Mouse (Mus musculus): ENCODE data around the gene Tyro3.

Gene Tyro3

GRCm38 (mm10) chr2:119797279-119797783 lies at the start of gene Tyro3:
Gene Tyro3 (plus strand): TSS chr2:119797733.
- DNase-seq (ENCODE audit: low read depth, low spot score), result no peak

- no peak for DNase-seq (ENCODE audit: low read depth, low spot score)
Observed at GRCm38 (mm10) chr2:119749260-119749659, 48.3 kb upstream of the Tyro3 start.

- DNase-seq (ENCODE audit: low read depth, low spot score), result no peak
Observed at GRCm38 (mm10) chr2:119757601-119758100, 39.9 kb upstream of the Tyro3 start.

- DNase-seq (ENCODE audit: low read depth, low spot score), result no peak
Observed at GRCm38 (mm10) chr2:119758101-119758843, 39.3 kb upstream of the Tyro3 start.

- DNase-seq (ENCODE audit: low read depth, low spot score), result no peak
Observed at GRCm38 (mm10) chr2:119758844-119759835, 38.4 kb upstream of the Tyro3 start.

- DNase-seq (ENCODE audit: low read depth, low spot score), result peak; percentile 51
Observed at GRCm38 (mm10) chr2:119760251-119760650, 37.3 kb upstream of the Tyro3 start, which contains the start of gene Ltk. Gene Ltk (minus strand): TSS chr2:119760431.

GRCm38 (mm10) chr2:119762276-119762675 lies 35.3 kb upstream of the Tyro3 start:
- no peak for DNase-seq (ENCODE audit: low read depth, low spot score)

GRCm38 (mm10) chr2:119763924-119764323 lies 33.6 kb upstream of the Tyro3 start:
- no peak for DNase-seq (ENCODE audit: low read depth, low spot score)

- DNase-seq (ENCODE audit: low read depth, low spot score), result peak; percentile 73
Observed at GRCm38 (mm10) chr2:119767246-119767645, 30.3 kb upstream of the Tyro3 start.

- DNase-seq (ENCODE audit: low read depth, low spot score), result peak; percentile 71
Observed at GRCm38 (mm10) chr2:119787206-119787883, 10.2 kb upstream of the Tyro3 start, which contains the start of gene Rpap1. Gene Rpap1 (minus strand): TSS chr2:119787537.

GRCm38 (mm10) chr2:119789996-119790395 lies 7.5 kb upstream of the Tyro3 start:
- peak; percentile 90 for DNase-seq (ENCODE audit: low read depth, low spot score)

GRCm38 (mm10) chr2:119798246-119798927 lies 854 bp downstream of the Tyro3 start:
- DNase-seq (ENCODE audit: low read depth, low spot score), result peak; percentile 62

GRCm38 (mm10) chr2:119799181-119799960 lies 1.8 kb downstream of the Tyro3 start:
- DNase-seq (ENCODE audit: low read depth, low spot score), result peak; percentile 32

- DNase-seq (ENCODE audit: low read depth, low spot score), result peak; percentile 39
Observed at GRCm38 (mm10) chr2:119799961-119800550, 2.5 kb downstream of the Tyro3 start.

GRCm38 (mm10) chr2:119800876-119801846 lies 3.6 kb downstream of the Tyro3 start:
- DNase-seq (ENCODE audit: low read depth, low spot score), result no peak

- DNase-seq (ENCODE audit: low read depth, low spot score), result peak; percentile 85
Observed at GRCm38 (mm10) chr2:119802767-119803617, 5.5 kb downstream of the Tyro3 start.

GRCm38 (mm10) chr2:119803618-119804274 lies 6.2 kb downstream of the Tyro3 start:
- DNase-seq (ENCODE audit: low read depth, low spot score), result peak; percentile 52

Measured in ES-CJ7 (cell line).